Mouse (Mus musculus) thymus, postnatal 14 days (tissue): ENCODE data around the gene Mon2.
A peak's percentile ranks its signal among the peaks of the same experiment; 100 is the strongest.
"Not testable (repeated sequence)": the region's sequence is repeated elsewhere in the genome, so short reads cannot be mapped to it uniquely, and the experiment has no call there.

ENCODE experiments used
- DNase-seq: peaks from one replicate; pipeline ENCODE4 v3.0.0; 2021

Gene Mon2

DNA sequence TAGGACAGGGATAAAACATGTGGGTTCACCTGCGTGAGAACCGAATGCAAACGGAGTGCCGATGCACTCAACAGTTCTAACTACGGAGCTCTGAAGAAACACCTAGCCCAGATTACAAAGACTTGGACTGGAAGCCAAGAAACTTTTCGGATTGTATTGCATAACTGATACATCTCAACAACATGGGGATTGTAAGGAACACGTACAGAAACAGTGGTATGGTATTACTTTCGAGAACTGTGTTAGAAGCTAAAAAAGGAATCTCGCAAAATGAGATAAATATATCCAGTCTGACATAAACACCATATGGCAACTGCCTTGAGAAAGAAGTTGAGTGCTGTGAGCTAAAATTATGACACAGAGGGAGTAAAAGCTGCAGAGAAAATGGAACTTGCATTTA is 86.4 kb downstream of the Mon2 start:
- DNase-seq, result no peak

DNA sequence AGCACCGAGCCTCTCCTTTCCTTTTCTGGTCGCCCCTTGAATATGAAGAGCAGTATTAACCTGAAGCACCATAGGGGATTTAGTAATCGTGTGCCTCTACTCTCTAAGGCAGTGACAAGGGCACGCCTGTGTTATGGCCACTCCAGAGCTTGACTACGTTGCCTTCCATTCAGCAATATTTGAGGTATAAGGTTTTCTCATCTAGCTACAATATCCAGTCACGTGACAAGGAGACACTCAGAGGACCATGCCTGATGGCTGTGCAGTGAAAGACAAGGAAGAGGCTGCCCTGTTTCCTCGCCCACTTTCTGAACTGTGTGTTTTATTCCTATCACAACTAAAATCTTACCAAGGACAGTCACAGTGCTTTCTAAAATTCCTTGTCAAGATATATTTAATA is 87.9 kb downstream of the Mon2 start:
- DNase-seq, result no peak

DNA sequence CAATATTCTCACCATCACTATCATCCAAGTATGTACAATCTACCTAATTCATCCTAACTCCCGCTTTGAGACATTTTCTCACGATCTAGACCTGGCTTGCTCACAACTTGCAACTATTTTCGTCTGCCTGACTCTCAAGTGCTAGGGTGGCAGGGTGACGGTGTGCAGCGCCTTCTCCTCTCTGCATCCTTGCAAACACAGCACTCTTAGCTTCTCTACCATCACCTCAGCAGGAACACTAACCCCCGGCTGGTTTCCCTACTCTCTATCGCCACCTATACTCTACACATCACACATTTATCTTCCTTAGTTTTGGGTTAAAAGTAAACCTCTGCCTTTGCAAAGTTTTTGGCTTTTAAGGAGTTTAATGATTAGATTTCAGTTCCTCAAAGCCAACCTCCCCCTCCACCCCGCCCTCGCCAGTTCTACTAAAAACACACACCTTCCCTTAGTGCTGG is 88.6 kb downstream of the Mon2 start:
- peak; percentile 73 for DNase-seq

DNA sequence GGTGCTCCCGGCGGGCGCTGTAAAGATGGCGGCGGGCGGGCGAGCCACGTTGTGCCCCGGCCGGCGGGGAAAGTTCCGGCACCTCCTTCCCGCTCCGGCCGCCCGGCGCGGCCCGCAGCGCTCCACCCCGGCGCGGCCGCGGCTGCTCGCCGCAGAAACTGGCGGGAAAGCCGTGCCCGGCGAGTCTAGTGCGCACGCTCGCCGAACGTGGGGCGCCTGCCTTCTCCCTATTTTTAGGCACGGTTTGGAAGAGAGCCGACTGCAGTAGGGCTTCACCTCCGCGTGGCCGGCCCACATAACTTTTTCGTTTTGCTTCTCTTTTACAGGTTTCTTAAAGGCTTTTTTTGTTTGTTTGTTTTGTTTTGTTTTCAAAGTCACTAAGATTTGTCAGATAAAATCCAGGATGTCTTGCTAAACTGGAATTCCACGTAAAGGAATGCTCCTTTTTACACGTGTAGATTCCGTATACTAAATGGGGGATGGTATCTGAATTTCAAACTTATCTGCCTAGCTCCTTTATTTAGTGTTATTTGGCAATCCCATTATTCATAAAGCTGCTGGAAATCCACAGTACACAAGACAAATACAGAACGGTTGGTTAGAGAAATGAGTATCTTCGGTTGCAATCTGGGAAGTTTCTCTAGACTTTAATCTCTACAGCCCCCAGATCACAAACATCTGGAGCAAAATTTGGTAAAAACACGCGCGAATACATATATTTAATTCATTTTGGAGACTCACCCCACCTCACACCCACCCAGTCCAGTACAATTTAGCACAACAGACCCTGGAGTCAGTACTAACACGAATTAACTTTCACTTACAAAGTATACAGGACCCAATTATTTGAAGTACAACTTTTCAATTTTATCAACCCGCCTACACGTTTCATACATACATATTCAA is 89.7 kb downstream of the Mon2 start:
- DNase-seq, result peak; percentile 72

DNA sequence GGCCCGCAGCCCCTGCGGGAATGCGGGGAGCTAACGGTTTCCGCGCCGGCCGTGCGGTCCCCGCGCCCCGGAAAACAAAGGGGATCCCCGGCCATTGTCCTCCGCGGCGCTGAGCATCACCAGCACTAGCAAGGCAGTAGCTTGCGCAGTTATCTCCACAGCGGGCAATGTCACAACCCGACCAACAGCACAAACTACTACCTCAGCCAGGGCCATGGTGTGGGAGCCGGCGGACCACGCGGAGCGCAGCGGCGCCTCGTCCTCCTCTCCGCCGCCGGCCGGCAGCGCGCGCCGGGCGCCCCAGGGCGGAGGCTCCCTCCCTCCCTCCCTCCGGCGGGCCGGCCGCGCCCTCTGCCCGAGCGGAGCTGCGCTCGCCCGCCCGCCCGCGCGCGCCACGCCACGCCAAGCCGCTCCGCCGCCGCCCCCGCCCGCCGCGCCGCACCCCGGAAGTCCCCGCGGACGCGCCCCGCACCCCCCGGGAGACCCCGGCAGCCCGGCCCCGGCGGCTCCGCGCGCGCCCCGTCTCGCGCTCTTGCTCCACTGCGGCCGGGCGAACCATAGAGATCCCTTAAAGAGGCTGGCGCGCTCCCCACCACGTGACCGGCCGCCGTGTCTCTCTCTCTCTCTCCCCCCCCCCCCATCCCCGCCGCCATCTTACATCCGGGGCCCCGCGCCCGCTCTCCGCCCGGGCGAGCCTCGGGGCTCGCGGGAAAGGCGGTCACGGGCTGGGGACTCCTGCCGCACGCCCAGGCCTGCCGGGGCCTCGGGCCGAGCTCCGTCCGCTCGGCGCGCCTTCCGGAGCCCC is 90.6 kb downstream of the Mon2 start:
- peak; percentile 87 for DNase-seq

DNA sequence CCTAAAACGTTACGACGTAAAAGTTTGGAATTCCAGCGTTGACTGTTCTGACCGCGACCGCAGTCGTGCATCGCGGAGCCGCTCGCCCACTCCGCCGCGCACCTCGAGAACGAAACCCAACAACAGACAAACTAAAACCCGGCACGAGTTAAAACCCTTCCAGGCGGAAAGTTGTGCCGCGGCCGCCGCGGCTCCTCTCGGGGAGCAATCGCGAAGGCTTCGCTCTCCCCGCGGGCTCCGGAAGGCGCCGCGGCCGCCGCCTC is 91.1 kb downstream of the Mon2 start:
- DNase-seq, result no peak

DNA sequence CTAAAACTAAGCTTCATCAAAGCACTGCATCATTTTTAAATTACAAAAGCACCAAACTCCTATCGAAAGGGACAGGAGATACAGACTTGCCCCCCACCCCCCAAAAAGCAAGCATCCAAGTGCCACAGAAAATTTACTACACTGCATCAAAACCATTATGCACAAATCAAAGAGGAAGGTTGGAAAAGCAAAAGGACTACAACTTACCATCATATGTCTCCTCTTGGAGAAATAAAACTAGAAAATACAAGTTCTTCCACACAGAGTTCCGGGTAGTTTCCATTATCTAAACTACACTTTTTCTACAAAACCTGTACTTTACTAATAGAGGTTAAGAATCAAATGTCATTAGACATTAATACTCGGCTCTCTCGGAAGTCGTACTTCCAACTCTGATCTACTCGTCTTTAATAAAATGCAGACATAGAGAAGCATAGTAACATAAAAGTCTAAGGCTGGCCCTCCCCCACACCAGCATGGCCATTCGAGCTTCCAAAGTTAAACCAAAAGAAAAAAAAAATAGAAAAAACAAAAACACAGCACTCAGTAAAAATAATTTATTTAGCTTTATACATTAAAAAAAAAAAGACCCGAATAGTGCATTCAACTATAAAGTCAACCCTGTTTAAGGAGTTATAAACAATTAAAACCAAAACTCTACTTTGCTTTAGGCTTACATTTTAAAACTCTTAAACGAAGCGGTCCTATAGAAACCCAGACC is 91.6 kb downstream of the Mon2 start:
- no peak for DNase-seq

DNA sequence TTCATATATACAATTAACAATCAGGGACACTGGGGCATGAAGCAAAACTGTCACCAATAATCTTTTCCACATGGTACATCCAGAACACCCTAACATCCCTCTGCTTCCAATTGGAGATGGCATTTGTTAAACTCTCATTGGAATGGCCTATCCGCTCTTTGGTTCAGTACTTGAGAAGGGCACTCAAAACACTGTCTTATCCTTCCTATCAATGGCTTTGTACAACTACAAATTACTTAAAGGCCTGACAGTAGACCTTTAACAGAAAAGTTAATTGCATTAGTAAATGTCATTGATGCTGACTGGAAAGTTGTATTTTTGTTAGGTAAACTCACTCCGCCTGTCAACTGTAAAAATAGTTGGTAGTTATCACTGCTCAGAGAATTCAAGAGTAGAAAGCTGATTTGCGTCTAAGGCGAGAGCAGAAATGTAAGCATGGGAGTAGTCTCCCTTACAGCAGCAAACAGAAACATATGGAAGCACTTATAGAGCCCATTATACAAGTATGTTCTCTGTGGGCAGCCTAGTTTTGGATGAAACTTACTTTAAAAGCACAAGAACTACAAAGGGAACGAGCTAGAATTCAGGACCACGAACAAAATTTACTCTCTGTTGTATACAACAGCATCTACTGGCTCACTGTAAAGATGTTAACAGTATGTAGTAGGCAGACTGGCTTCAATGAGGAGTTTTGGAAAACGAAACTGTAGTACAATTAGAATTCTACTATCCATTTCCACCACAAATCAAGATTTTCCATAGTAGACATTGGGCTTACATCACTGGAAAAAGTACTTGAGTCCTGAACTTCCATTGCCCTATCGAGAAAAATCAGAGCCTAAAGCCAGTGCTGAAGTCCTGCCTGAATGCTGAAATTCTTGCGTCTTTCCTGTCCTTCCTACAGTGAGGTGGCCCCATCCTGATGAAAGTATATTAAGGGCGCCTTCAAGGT is 92.5 kb downstream of the Mon2 start:
- DNase-seq, result no peak

DNA sequence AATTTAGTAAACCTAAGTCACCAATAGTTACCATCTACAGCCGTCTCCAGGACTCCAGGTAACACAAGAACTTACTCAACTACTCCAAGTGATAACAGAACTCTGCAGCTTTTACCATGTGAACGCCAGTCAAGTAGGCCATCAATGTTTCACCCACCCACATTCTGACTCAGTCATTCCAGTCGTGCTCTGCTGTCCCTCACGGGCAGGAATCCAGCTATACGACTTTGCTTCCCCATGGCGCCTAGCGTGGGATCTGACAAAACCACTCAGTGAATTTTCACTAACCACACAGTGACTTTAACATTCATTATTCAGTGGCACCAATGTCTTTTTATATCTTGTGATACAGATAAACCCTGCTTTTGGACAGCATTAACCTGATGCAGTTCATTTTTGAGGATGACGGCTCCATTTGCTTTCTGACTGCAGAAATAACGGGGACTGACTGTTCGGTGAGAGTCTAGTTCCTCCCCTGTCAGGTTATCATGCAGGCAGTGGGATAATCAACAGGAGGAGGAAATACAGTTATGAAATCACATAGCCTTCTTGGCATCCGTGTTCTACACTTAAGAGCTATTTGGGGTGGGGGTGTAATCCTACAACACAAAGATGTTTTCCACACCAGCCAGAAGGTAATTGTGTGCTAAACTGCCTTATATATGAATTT is 93.3 kb downstream of the Mon2 start:
- no peak for DNase-seq

DNA sequence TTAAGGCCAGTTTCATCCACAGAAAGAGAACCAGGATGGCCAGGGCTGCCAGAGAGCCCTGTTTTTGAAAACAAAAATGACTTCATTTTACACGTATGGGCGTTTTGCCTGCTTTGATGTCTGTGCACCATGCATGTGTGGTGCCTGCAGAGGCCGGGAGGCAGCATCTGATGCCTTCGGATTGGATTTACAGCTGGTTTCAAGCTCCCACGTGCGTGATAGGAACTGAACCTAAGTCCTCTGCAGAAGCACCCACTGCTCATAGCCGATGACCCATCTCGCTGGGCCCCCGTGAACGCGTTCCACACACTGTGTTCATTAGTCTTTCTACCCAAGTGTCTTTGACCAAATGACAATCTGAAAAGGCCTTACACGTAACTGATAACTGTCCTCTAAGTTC is 96.2 kb downstream of the Mon2 start:
- DNase-seq, result no peak

DNA sequence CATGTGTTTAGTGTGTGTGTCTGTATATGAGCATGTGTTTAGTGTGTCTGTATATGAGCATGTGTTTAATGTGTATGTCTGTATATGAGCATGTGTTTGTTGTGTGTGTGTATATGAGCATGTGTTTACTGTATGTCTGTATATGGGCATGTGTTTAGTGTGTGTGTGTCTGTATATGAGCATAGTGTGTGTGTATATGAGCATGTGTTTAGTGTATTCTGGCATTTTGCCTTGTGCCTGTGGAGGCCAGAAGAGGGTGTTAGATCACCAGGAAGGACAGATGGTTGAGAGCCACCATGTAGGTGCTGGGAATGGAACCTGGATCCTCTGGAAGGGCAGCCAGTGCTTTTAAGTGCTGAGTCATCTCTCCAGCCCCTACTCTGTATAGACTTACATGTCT is 96.9 kb downstream of the Mon2 start:
- no peak for DNase-seq

DNA sequence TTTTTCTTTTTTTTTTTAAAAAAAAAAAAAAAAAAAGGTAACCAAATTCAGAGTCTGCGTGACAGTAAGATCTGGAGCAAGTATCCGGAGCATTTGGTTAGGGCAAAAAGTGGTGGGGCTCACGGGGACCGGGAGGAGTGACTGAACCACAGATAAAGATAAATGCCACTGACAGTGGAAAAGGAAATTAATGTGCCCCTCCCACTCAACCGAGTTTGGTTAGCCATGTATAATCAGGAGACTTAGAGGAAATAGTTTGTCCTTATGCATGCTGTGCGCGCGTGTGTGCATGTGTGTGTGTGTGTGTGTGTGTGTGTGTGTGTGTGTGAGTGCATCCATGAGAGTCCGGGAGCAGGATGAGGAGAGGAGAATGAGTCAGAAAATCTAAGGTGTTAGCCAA is 100.3 kb downstream of the Mon2 start:
- DNase-seq, result no peak

DNA sequence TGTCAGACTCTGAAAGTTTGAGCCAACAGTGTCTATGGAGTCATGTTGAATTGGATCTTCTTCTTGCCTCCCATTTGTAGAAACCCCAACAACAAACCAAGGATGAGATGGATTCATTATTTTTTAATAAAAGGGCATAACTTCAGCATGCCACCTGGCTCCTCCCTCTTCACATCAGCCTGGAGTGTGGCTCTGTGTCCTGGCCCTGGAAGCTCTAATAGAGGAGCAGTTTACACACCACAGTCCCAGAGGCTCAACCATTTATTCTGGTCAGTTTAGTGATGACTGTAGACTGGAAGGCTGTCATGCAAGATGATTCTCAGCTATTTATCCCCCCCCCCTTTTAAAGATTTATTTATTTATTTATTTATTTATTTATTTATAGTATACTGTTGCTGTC is 103.1 kb downstream of the Mon2 start:
- DNase-seq, result no peak

DNA sequence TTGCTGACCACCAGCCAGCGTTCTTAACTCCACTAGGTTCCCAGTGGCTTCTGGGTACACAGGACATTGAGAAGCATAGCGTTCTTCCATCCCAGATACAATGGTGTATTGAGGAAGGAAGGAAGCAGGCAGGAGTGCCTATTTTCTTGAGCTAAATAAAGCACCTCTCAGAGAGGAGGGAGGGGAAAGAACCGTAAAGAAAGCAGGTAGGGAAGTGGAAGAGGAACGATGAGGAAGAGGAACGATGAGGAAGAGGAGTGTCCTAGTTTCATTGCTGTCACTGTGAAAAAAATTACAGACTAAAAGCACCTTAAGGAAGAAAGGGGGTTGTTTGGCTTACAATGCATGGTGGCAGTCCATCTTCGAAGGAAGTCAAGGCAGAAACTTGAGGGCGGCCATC is 106.1 kb downstream of the Mon2 start:
- no peak for DNase-seq

DNA sequence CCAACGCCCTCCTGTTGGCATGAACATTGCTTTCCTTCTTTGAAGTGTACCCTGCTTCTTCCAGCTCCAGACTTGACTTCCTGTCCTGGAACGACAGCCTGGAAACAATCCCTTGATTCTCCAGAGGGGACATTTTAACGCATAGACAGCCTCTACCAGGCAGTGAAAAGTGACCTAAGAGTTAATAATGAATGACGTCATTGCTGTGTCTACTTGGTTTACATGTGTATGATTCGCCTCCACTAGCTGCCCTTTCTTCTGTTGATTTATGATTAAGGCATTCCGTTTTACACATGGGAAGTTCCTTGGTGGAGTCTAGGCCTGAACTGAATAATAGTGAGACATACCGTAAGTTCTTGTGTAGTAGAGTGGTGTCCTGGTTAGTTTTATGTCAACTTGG is 109.9 kb downstream of the Mon2 start:
- no peak for DNase-seq

DNA sequence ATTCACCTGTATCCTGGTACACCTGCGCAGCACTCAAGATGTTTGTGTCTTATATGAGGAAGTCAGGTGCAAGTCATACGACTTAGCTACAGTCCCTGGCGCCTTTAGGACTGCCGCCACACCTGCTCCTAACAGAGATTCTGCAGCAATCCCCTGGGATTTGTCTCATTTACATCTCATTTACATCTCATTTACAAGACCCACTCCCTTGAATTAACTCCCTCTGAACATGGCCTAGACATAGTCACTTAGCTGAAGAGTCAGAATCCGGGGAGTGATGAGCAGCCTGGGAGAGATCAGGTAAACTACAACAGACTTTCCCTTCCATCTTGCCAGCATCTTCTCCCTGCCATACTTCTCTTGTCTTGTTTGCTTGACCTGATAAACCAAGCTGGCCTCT is 110.7 kb downstream of the Mon2 start:
- not testable (repeated sequence) for DNase-seq

DNA sequence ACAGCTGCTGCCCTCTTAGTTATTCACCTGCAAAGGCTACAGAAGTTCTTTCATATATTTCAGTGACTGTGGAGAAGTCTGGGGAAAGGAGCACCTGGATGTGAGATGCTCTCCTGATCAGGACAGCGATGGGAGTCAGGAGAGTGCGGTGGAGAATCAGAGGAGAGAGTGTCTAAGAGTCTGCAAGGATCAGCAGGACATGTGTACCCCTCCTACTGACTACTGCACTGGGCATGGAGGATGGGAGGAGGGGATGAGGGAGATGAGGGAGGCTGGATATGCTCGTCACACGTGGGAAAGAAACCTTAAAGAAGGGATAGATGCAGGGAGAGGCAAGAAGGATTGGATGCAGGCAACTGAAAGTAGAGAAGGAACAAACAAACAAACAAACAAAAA is 112.1 kb downstream of the Mon2 start:
- no peak for DNase-seq

DNA sequence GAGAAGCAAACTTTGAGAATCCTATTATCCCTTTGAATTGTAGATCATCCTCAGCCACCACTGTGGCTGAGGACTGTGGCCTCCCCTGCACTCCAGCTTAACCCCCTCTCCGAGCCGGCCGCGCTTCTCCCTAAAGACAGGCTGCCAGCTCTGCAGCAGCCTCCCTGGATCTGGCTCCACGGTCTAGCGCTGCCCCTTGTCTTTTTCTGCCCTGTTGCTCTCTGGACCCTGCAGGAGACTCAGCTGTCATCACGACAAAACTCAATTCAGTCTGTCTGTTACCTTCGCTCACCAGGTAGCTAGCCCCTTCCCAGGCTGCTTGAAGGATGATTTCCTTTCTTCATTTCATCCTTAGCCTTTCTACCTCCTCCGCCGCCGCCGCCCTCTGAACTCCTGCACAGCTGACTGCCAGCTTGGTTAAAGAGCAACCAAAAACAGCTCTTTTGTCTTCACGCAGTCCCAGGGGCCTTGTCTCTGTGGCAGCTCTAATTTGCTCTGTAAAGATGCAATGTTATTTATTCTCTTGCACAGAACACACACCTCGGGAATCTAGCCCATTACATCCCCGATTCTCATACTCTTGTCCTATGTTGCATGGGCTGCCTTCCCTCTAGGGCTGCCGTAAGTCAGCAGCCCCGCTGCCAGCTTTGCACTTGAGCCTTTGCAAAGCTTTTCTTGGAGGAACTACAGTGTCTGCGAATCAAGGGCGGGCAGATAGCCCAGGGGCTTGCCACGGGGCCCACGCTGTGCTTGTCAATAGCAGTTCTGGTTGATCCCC is 112.7 kb downstream of the Mon2 start:
- DNase-seq, result no peak

DNA sequence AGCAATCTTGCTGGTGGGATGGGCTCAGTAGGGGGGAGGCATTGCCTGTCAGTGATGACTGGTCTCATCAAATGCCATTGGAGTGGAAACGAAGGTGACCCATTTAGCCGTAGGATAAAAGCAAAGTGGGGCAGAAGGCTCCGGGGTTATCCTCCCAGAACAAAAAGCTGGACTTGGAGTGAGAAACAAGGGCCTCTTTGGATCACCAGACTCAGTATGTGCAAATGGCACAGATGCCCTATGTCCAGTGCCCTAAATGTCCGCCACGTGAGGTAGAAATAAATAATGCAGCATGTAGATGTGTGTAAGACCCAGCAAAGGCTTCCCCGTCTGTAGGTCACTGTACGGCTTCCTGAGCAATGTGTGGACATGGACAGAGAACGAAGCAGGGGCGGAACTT is 113.7 kb downstream of the Mon2 start:
- DNase-seq, result no peak

DNA sequence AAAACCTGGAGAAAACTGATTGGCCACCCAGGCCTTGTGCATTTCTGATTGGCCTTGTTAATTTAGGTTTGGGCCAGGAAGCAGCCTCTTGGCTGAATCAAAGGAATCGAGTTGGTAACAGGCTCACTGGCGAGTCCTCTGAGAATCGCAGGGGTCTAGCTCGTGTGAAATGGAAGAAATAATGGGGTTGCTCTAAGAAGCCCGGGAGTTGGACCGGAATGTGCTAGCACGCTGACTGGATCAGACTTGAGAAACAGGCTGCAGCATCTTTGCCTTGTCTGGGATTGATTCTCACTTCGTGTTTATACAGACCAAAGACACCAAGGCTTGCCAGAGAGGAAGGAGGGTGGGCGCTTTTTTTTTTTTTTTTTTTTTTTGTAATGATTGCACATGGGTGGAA is 114.8 kb downstream of the Mon2 start:
- no peak for DNase-seq

DNA sequence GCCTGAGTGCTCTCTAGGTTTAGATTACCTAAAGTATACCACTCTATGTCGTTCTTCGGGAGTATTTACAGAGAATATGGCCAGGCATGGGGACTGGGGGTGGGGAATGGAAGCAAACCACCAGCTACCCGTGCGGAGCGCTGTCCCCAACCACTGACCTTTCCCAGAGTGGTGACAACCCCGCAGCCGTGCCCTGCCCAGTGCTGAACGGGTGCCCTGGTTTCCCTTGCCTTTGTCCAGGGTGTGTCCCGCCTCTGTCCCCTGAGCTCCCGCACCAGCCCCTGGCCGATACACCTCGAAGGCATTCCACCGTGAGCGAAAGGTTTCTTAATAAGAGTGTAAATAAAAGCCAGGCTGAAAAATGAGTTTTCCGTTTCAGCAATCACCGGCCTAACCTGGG is 115.6 kb downstream of the Mon2 start:
- no peak for DNase-seq
